Mouse (Mus musculus) forebrain, embryonic 16.5 days (tissue): ENCODE data around the gene Gja6. TPM values are rescaled to one million over a fixed set of nuclear protein-coding genes. Genes with fewer than 3 reads are reported as not detected.

ENCODE experiments used
- ATAC-seq: fragments of 200-750 bp; cut with Nextera tagmentation; 2 replicates; pipeline ENCODE4 v1.8.0; 2017; ENCODE audit warnings: mild to moderate bottlenecking, moderate library complexity
- H3K27ac ChIP-seq: fragments of 300-500 bp; sonication (generic); 2 replicates; pipeline ENCODE4 v1.5.1; 2014; ENCODE audit warnings: low read length, control low read depth
- H3K27me3 ChIP-seq: fragments of 300-500 bp; sonication (generic); replicated peaks from 2 replicates; pipeline ENCODE4 v1.6.1; 2014; ENCODE audit warnings: low read length; ENCODE audit not compliant: control insufficient read depth, insufficient read depth
- H3K36me3 ChIP-seq: fragments of 300-500 bp; sonication (generic); 2 replicates; pipeline ENCODE4 v1.6.1; 2014; ENCODE audit not compliant: control insufficient read depth, insufficient read depth
- H3K4me1 ChIP-seq: fragments of 300-500 bp; sonication (generic); replicated peaks from 2 replicates; pipeline ENCODE4 v1.6.1; 2014; ENCODE audit warnings: low read length; ENCODE audit not compliant: control insufficient read depth, insufficient read depth
- H3K4me2 ChIP-seq: fragments of 300-500 bp; sonication (generic); 2 replicates; pipeline ENCODE4 v1.6.1; 2014; ENCODE audit warnings: mild to moderate bottlenecking, low read length, control low read depth
- H3K4me3 ChIP-seq: fragments of 300-500 bp; sonication (generic); replicated peaks from 2 replicates; pipeline ENCODE4 v1.5.1; 2014; ENCODE audit warnings: mild to moderate bottlenecking, low read length, control low read depth
- H3K9ac ChIP-seq: fragments of 300-500 bp; sonication (generic); replicated peaks from 2 replicates; pipeline ENCODE4 v1.6.1; 2014; ENCODE audit warnings: low read depth, low read length, control low read depth
- H3K9me3 ChIP-seq: fragments of 300-500 bp; sonication (generic); 2 replicates; pipeline ENCODE4 v1.6.1; 2016; ENCODE audit warnings: low read length; ENCODE audit not compliant: control insufficient read depth
- WGBS: fragments of 180-500 bp; shearing (Covaris S2); extraction: QIAGEN DNeasy Blood & Tissue Kit; methylation state at CpG from one replicate; pipeline ENCODE4 v1.1.7; 2014; 5-methylcytosine and 5-hydroxymethylcytosine counted together
- polyA plus RNA-seq: library from polyadenylated mRNA; unstranded; fragments of >200 nt; fragmentation: Nextera tagmentation; extraction: Ambion mirVana; gene quantifications from 2 replicates; pipeline ENCODE4 v1.2.1, GENCODE M21; 2015

Gene Gja6
- polyA plus RNA-seq, result 0.10 and 0.43 TPM in 2 replicates

- H3K4me3 ChIP-seq, result no peak within 1 kb of the TSS
Measured at GRCm38 (mm10) chrX:160906952-160907351, at the start of gene Gja6. Gene Gja6, minus strand, starts transcription at chrX:160907052.

GRCm38 (mm10) chrX:160949583-160949982, 42.7 kb upstream of the Gja6 start:
- H3K9me3 ChIP-seq, result no peaks in the 10 kb centered on the region
- no peaks in the 10 kb centered on the region for H3K36me3 ChIP-seq
- no peak overlapping the region for H3K9ac ChIP-seq
- no peak overlapping the region for H3K4me3 ChIP-seq
- WGBS, result 88% methylated on average over 2 of the region's 2 CpGs
- ATAC-seq, result no peak
- no peak overlapping the region for H3K4me2 ChIP-seq
- no peaks in the 10 kb centered on the region for H3K4me1 ChIP-seq
- no peak overlapping the region for H3K27ac ChIP-seq
- no peaks in the 10 kb centered on the region; the same call in 1 of the 2 replicates for H3K27me3 ChIP-seq

More at GRCm38 (mm10) chrX:160906952-160907351, at the start of gene Gja6:
- H3K36me3 ChIP-seq, result no peaks in the 10 kb centered on the region
- H3K9me3 ChIP-seq, result no peaks in the 10 kb centered on the region
- 79% methylated on average over 4 of the region's 4 CpGs for WGBS
- H3K9ac ChIP-seq, result no peak within 1 kb of the TSS
- peaks cover 3% of the 10 kb centered on the region; the same call in 1 of the 2 replicates for H3K27me3 ChIP-seq
- no peaks in the 10 kb centered on the region for H3K4me1 ChIP-seq
- ATAC-seq, result no peak
- no peak within 1 kb of the TSS for H3K4me2 ChIP-seq
- H3K27ac ChIP-seq, result no peak within 1 kb of the TSS

GRCm38 (mm10) chrX:160944722-160945121, 37.9 kb upstream of the Gja6 start:
- H3K27me3 ChIP-seq, result no peaks in the 10 kb centered on the region
- no peaks in the 10 kb centered on the region for H3K9me3 ChIP-seq
- no peaks in the 10 kb centered on the region for H3K36me3 ChIP-seq
- H3K27ac ChIP-seq, result no peak overlapping the region
- no peak overlapping the region for H3K9ac ChIP-seq
- no peaks in the 10 kb centered on the region for H3K4me1 ChIP-seq
- no peak overlapping the region for H3K4me3 ChIP-seq
- 85% methylated on average over 4 of the region's 4 CpGs for WGBS
- ATAC-seq, result no peak
- H3K4me2 ChIP-seq, result no peak overlapping the region

GRCm38 (mm10) chrX:160935541-160935940, 28.7 kb upstream of the Gja6 start:
- no peak overlapping the region for H3K4me2 ChIP-seq
- ATAC-seq, result no peak
- no peaks in the 10 kb centered on the region for H3K9me3 ChIP-seq
- 50% methylated on average over 1 of the region's 1 CpGs for WGBS
- no peaks in the 10 kb centered on the region for H3K27me3 ChIP-seq
- no peak overlapping the region for H3K9ac ChIP-seq
- H3K36me3 ChIP-seq, result no peaks in the 10 kb centered on the region
- H3K27ac ChIP-seq, result no peak overlapping the region
- H3K4me1 ChIP-seq, result no peaks in the 10 kb centered on the region
- H3K4me3 ChIP-seq, result no peak overlapping the region

DNA sequence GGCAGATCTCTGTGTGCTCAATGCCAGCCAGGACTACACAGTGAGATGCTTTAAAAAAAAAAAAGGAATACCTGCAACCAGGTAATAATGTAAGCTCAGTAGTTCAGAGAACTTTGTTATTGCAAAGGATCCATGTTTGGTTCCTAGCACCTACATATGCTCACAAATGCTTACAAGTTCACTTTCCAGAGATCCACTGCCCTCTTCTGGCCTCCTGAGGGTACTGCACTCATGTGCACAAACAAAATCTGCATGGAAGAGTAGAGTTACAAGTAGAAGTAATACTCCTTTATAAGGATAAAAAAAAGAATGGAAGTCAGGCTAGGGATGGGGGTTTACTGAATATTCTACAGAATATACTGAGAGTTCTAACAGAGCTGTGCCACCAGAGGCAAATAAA, 23.8 kb upstream of the Gja6 start:
- ATAC-seq, result no peak
- no peak overlapping the region for H3K4me3 ChIP-seq
- H3K4me1 ChIP-seq, result no peaks in the 10 kb centered on the region
- H3K27ac ChIP-seq, result no peak overlapping the region
- no peak overlapping the region for H3K4me2 ChIP-seq
- H3K36me3 ChIP-seq, result no peaks in the 10 kb centered on the region
- no peaks in the 10 kb centered on the region for H3K27me3 ChIP-seq
- H3K9ac ChIP-seq, result no peak overlapping the region
- H3K9me3 ChIP-seq, result no peaks in the 10 kb centered on the region

GRCm38 (mm10) chrX:160928870-160929269, 22.0 kb upstream of the Gja6 start:
- WGBS, result 85% methylated on average over 1 of the region's 1 CpGs
- H3K4me3 ChIP-seq, result no peak overlapping the region
- ATAC-seq, result no peak
- no peaks in the 10 kb centered on the region for H3K27me3 ChIP-seq
- no peaks in the 10 kb centered on the region for H3K36me3 ChIP-seq
- H3K9ac ChIP-seq, result no peak overlapping the region
- no peaks in the 10 kb centered on the region for H3K4me1 ChIP-seq
- no peak overlapping the region for H3K27ac ChIP-seq
- H3K4me2 ChIP-seq, result no peak overlapping the region
- no peaks in the 10 kb centered on the region for H3K9me3 ChIP-seq

GRCm38 (mm10) chrX:160919022-160919637, 12.3 kb upstream of the Gja6 start:
- Histone ChIP-seq H3K4me2 (no peak overlapping the region), H3K9me3 (no peaks in the 10 kb centered on the region), H3K4me1 (no peaks in the 10 kb centered on the region), H3K36me3 (no peaks in the 10 kb centered on the region), H3K4me3 (no peak overlapping the region), H3K9ac (no peak overlapping the region), H3K27me3 (no peaks in the 10 kb centered on the region), H3K27ac (no peak overlapping the region)
- 94% methylated on average over 3 of the region's 3 CpGs for WGBS
- ATAC-seq, result no peak

- no peak for ATAC-seq
- H3K36me3 ChIP-seq, result no peaks in the 10 kb centered on the region
- WGBS, result 86% methylated on average over 4 of the region's 4 CpGs
Measured at GRCm38 (mm10) chrX:160906477-160906876, 375 bp downstream of the Gja6 start.

GRCm38 (mm10) chrX:160905913-160906312, 939 bp downstream of the Gja6 start:
- Histone ChIP-seq H3K27ac (no peak overlapping the region), H3K4me2 (no peak overlapping the region), H3K36me3 (no peaks in the 10 kb centered on the region), H3K9me3 (no peaks in the 10 kb centered on the region), H3K27me3 (peaks cover 3% of the 10 kb centered on the region; the same call in 1 of the 2 replicates), H3K4me3 (no peak overlapping the region), H3K9ac (no peak overlapping the region), H3K4me1 (no peaks in the 10 kb centered on the region)
- no peak for ATAC-seq
- WGBS, result 76% methylated on average over 4 of the region's 4 CpGs

More at GRCm38 (mm10) chrX:160906477-160906876, 375 bp downstream of the Gja6 start:
- Histone ChIP-seq H3K9ac (no peak overlapping the region), H3K9me3 (no peaks in the 10 kb centered on the region), H3K4me3 (no peak overlapping the region), H3K27me3 (peaks cover 3% of the 10 kb centered on the region; the same call in 1 of the 2 replicates), H3K27ac (no peak overlapping the region), H3K4me1 (no peaks in the 10 kb centered on the region), H3K4me2 (no peak overlapping the region)
